Mouse (Mus musculus) intestine, embryonic 14.5 days (tissue): ENCODE data around the gene Hoxc4. TPM values are rescaled to one million over a fixed set of nuclear protein-coding genes. Genes with fewer than 3 reads are reported as not detected.

ENCODE experiments used
- ATAC-seq: fragments of 200-750 bp; cut with Nextera tagmentation; replicated peaks from 2 replicates; pipeline ENCODE4 v1.8.0; 2017; ENCODE audit warnings: low read depth, moderate number of reproducible peaks, moderate TSS enrichment, moderate library complexity; ENCODE audit not compliant: low FRiP score, low TSS enrichment
- DNase-seq: peaks from one replicate; pipeline ENCODE4 v3.0.0-alpha.2; 2018; ENCODE audit warnings: low spot score
- H3K27ac ChIP-seq: fragments of 300-500 bp; sonication (generic); 2 replicates; pipeline ENCODE4 v1.5.1; 2014; ENCODE audit warnings: low read depth, mild to moderate bottlenecking, control low read depth
- H3K27me3 ChIP-seq: fragments of 300-500 bp; sonication (generic); replicated peaks from 2 replicates; pipeline ENCODE4 v1.6.1; 2014; ENCODE audit warnings: low read length, control low read depth; ENCODE audit not compliant: control insufficient read depth, insufficient read depth
- H3K36me3 ChIP-seq: fragments of 300-500 bp; sonication (generic); 2 replicates; pipeline ENCODE4 v1.6.1; 2014; ENCODE audit warnings: low read length, control low read depth; ENCODE audit not compliant: control insufficient read depth, insufficient read depth
- H3K4me1 ChIP-seq: fragments of 300-500 bp; sonication (generic); replicated peaks from 2 replicates; pipeline ENCODE4 v1.6.1; 2014; ENCODE audit warnings: low read length, control low read depth, mixed read lengths; ENCODE audit not compliant: control insufficient read depth, insufficient read depth
- H3K4me2 ChIP-seq: fragments of 300-500 bp; sonication (generic); 2 replicates; pipeline ENCODE4 v1.6.1; 2014; ENCODE audit warnings: low read length
- H3K4me3 ChIP-seq: fragments of 300-500 bp; sonication (generic); 2 replicates; pipeline ENCODE4 v1.5.1; 2014; ENCODE audit warnings: low read depth, low read length, control low read depth, mixed read lengths
- H3K9ac ChIP-seq: fragments of 300-500 bp; sonication (generic); 2 replicates; pipeline ENCODE4 v1.6.1; 2014; ENCODE audit warnings: mild to moderate bottlenecking, low read length
- H3K9me3 ChIP-seq: fragments of 300-500 bp; sonication (generic); 2 replicates; pipeline ENCODE4 v1.6.1; 2016; ENCODE audit warnings: low read length, control low read depth; ENCODE audit not compliant: control insufficient read depth
- WGBS: fragments of 180-500 bp; shearing (Covaris S2); extraction: QIAGEN DNeasy Blood & Tissue Kit; methylation state at CpG from one replicate; pipeline ENCODE4 v1.1.7; 2014; 5-methylcytosine and 5-hydroxymethylcytosine counted together
- polyA plus RNA-seq: library from polyadenylated mRNA; unstranded; fragments of >200 nt; fragmentation: Nextera tagmentation; extraction: Ambion mirVana; gene quantifications from 2 replicates; pipeline ENCODE4 v1.2.1, GENCODE M21; 2014

Hoxc4 gene
- polyA plus RNA-seq, 1 experiment from 2014 or later: 14.6 TPM

- Histone ChIP-seq H3K4me2 (no peak overlapping the region), H3K9ac (no peak overlapping the region), H3K9me3 (no peaks in the 10 kb centered on the region), H3K27me3 (0 out of 2 replicates have a peak, but pooled peaks cover 4% of the 10 kb centered on the region), H3K4me3 (no peak overlapping the region), H3K4me1 (peaks cover 32% of the 10 kb centered on the region), H3K27ac (no peak overlapping the region; the same call in 1 of the 2 replicates), H3K36me3 (no peaks in the 10 kb centered on the region)
- 40% methylated on average over 4 of the region's 4 CpGs for WGBS
- ATAC-seq (no peak), DNase-seq (no peak)
Measured at GRCm38 (mm10) chr15:103067701-103068100, 49.0 kb downstream of the Hoxc4 start.

GRCm38 (mm10) chr15:103069173-103069572 is 50.4 kb downstream of the Hoxc4 start:
- Histone ChIP-seq H3K36me3 (no peaks in the 10 kb centered on the region), H3K9ac (no peak overlapping the region), H3K27me3 (0 out of 2 replicates have a peak, but pooled peaks cover 4% of the 10 kb centered on the region), H3K27ac (peak overlapping the region; percentile 64), H3K4me1 (peaks cover 32% of the 10 kb centered on the region), H3K4me2 (peak overlapping the region; percentile 49), H3K4me3 (peak overlapping the region; percentile 13), H3K9me3 (no peaks in the 10 kb centered on the region)
- WGBS: 2% methylated on average over 18 of the region's 18 CpGs
- peak; percentile 57 for ATAC-seq
- no peak for DNase-seq

GRCm38 (mm10) chr15:103071266-103071665 is 52.5 kb downstream of the Hoxc4 start:
- peaks cover 34% of the 10 kb centered on the region for H3K4me1 ChIP-seq
- H3K4me2 ChIP-seq: no peak overlapping the region
- no peaks in the 10 kb centered on the region for H3K36me3 ChIP-seq
- ATAC-seq: no peak
- no peak overlapping the region for H3K9ac ChIP-seq
- no peak overlapping the region for H3K4me3 ChIP-seq
- no peak for DNase-seq
- 50% methylated on average over 5 of the region's 5 CpGs for WGBS
- no peaks in the 10 kb centered on the region for H3K9me3 ChIP-seq
- H3K27ac ChIP-seq: no peak overlapping the region
- 0 out of 2 replicates have a peak, but pooled peaks cover 4% of the 10 kb centered on the region for H3K27me3 ChIP-seq

- H3K9ac ChIP-seq: no peak overlapping the region
- H3K4me1 ChIP-seq: peaks cover 17% of the 10 kb centered on the region; the same call in 1 of the 2 replicates
- H3K36me3 ChIP-seq: no peaks in the 10 kb centered on the region
- no peaks in the 10 kb centered on the region for H3K9me3 ChIP-seq
- ATAC-seq: no peak
- no peak overlapping the region for H3K27ac ChIP-seq
- no peaks in the 10 kb centered on the region for H3K27me3 ChIP-seq
- H3K4me2 ChIP-seq: no peak overlapping the region
- DNase-seq: no peak
- WGBS: 28% methylated on average over 11 of the region's 11 CpGs
- no peak overlapping the region for H3K4me3 ChIP-seq
Measured at GRCm38 (mm10) chr15:103074663-103075415, 56.1 kb downstream of the Hoxc4 start.

GRCm38 (mm10) chr15:103077673-103078072 is 58.9 kb downstream of the Hoxc4 start:
- no peak overlapping the region for H3K9ac ChIP-seq
- H3K9me3 ChIP-seq: no peaks in the 10 kb centered on the region
- no peak overlapping the region for H3K4me3 ChIP-seq
- 0 out of 2 replicates have a peak, but pooled peaks cover 5% of the 10 kb centered on the region for H3K27me3 ChIP-seq
- no peak overlapping the region for H3K27ac ChIP-seq
- no peak for ATAC-seq
- peaks cover 11% of the 10 kb centered on the region; the same call in 1 of the 2 replicates for H3K4me1 ChIP-seq
- WGBS: 81% methylated on average over 2 of the region's 2 CpGs
- H3K4me2 ChIP-seq: no peak overlapping the region
- H3K36me3 ChIP-seq: no peaks in the 10 kb centered on the region
- DNase-seq: no peak

GRCm38 (mm10) chr15:103082622-103083021 is 63.9 kb downstream of the Hoxc4 start:
- no peak overlapping the region for H3K4me2 ChIP-seq
- H3K9me3 ChIP-seq: no peaks in the 10 kb centered on the region
- peaks cover 21% of the 10 kb centered on the region for H3K4me1 ChIP-seq
- no peak overlapping the region for H3K9ac ChIP-seq
- ATAC-seq: no peak
- no peak overlapping the region for H3K4me3 ChIP-seq
- DNase-seq: no peak
- H3K36me3 ChIP-seq: no peaks in the 10 kb centered on the region
- no peak overlapping the region for H3K27ac ChIP-seq
- peaks cover 37% of the 10 kb centered on the region for H3K27me3 ChIP-seq
- 52% methylated on average over 4 of the region's 4 CpGs for WGBS

- Histone ChIP-seq H3K27me3 (peaks cover 45% of the 10 kb centered on the region), H3K4me3 (no peak overlapping the region)
- WGBS: 71% methylated on average over 1 of the region's 1 CpGs
Measured at GRCm38 (mm10) chr15:103083598-103083997, 64.9 kb downstream of the Hoxc4 start.

GRCm38 (mm10) chr15:103084944-103085343 is 66.2 kb downstream of the Hoxc4 start:
- Histone ChIP-seq H3K4me2 (no peak overlapping the region), H3K9ac (no peak overlapping the region), H3K27ac (no peak overlapping the region), H3K27me3 (peaks cover 48% of the 10 kb centered on the region), H3K4me1 (peaks cover 26% of the 10 kb centered on the region), H3K4me3 (no peak overlapping the region), H3K9me3 (no peaks in the 10 kb centered on the region), H3K36me3 (no peaks in the 10 kb centered on the region)
- DNase-seq (no peak), ATAC-seq (no peak)
- 77% methylated on average over 1 of the region's 1 CpGs for WGBS

More at GRCm38 (mm10) chr15:103083598-103083997, 64.9 kb downstream of the Hoxc4 start:
- H3K9me3 ChIP-seq: no peaks in the 10 kb centered on the region
- peaks cover 26% of the 10 kb centered on the region for H3K4me1 ChIP-seq
- no peak for DNase-seq
- H3K36me3 ChIP-seq: no peaks in the 10 kb centered on the region
- no peak overlapping the region for H3K9ac ChIP-seq
- no peak overlapping the region for H3K27ac ChIP-seq
- H3K4me2 ChIP-seq: no peak overlapping the region
- no peak for ATAC-seq
